Mouse (Mus musculus): ENCODE data around the gene Pecam1.

GRCm38 (mm10) chr11:106635946-106636345 lies 114.5 kb downstream of the Pecam1 start:
- no peak for TF ChIP-seq CTCF (IDR thresholded peaks at IDR 0.05; ENCODE audit: low read depth)
- no peak for TF ChIP-seq EP300 (IDR thresholded peaks at IDR 0.05; ENCODE audit: low read depth)
